Mouse (Mus musculus) embryonic facial prominence, embryonic 15.5 days (tissue): ENCODE results near the gene Gramd2. TPM values are rescaled to one million over a fixed set of nuclear protein-coding genes. Genes with fewer than 3 reads are reported as not detected.
A peak's percentile ranks its signal among the peaks of the same experiment; 100 is the strongest.

ENCODE experiments used
- ATAC-seq: fragments of 200-750 bp; cut with Nextera tagmentation; 2 replicates; pipeline ENCODE4 v1.8.0; 2017; ENCODE audit warnings: low read depth, moderate TSS enrichment; ENCODE audit not compliant: insufficient number of reproducible peaks, low FRiP score, low TSS enrichment
- H3K27ac ChIP-seq: fragments of 300-500 bp; sonication (generic); replicated peaks from 2 replicates; pipeline ENCODE4 v1.5.1; 2015; ENCODE audit warnings: mild to moderate bottlenecking, inconsistent platforms
- H3K27me3 ChIP-seq: fragments of 300-500 bp; sonication (generic); 2 replicates; pipeline ENCODE4 v1.6.1; 2015; ENCODE audit warnings: inconsistent platforms
- H3K36me3 ChIP-seq: fragments of 300-500 bp; sonication (generic); 2 replicates; pipeline ENCODE4 v1.6.1; 2015; ENCODE audit warnings: mild to moderate bottlenecking, inconsistent platforms
- H3K4me1 ChIP-seq: fragments of 300-500 bp; sonication (generic); 2 replicates; pipeline ENCODE4 v1.6.1; 2015; ENCODE audit warnings: inconsistent platforms
- H3K4me2 ChIP-seq: fragments of 300-500 bp; sonication (generic); replicated peaks from 2 replicates; pipeline ENCODE4 v1.6.1; 2015; ENCODE audit warnings: mild to moderate bottlenecking, inconsistent platforms
- H3K4me3 ChIP-seq: fragments of 300-500 bp; sonication (generic); replicated peaks from 2 replicates; pipeline ENCODE4 v1.5.1; 2015; ENCODE audit warnings: mild to moderate bottlenecking, inconsistent platforms
- H3K9ac ChIP-seq: fragments of 300-500 bp; sonication (generic); 2 replicates; pipeline ENCODE4 v1.6.1; 2015; ENCODE audit warnings: inconsistent platforms
- H3K9me3 ChIP-seq: fragments of 300-500 bp; sonication (generic); replicated peaks from 2 replicates; pipeline ENCODE4 v1.6.1; 2016; ENCODE audit warnings: inconsistent platforms
- WGBS: fragments of 180-500 bp; shearing (Covaris S2); methylation state at CpG from one replicate; pipeline ENCODE4 v1.1.7; 2015; 5-methylcytosine and 5-hydroxymethylcytosine counted together
- polyA plus RNA-seq: library from polyadenylated mRNA; unstranded; fragments of >200 nt; fragmentation: Nextera tagmentation; extraction: Ambion mirVana; gene quantifications from 2 replicates; pipeline ENCODE4 v1.2.1, GENCODE M21; 2015

Gene Gramd2
- polyA plus RNA-seq, 1 experiment from 2014 or later: 7.6 TPM

DNA sequence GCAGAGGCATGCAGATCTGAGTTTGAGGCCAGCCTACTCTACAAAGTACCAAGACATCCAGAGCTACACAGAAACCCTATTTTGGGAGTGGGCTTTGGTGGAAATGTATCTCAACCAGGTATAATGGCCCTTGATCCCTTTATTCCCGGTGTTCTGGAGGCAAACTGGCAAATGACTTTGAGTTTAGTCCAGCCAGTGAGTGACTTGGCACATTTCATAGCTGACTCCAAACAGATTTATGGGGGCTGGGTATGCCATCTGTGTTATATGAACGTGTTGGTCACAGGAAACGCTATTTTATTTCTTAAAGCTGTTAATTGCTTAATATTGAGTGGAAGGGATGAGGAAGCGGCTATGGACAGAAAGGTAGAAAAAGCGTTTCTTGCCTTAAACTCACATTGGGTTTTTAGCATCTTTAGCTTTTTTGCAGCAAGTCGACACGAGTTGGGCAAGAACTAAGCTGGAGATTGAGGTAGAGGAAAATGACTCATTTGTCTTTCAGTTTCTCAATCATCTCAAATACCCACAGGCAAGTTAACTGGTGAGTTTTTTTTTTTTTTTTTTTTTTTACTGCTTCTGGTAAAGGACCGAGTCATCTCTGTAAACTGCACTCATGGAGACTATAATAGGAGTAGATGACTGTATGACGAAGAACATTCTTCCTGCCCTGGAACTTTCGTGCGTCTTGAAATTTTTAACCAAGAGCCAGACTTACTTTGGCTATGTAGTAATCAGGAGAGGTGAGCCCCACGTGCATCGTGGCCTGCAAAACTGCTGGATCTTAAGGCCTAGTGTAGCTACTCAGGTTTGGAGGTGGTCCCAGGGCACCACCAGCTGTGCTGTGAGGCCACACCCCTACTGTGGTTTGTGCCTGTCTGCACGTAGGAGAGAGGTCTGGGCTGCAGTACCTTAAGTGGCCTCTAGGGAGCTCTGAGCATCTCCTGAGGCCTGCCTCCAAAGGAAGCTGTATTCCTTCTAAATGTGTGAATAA is 20.6 kb upstream of the Gramd2 start:
- H3K27me3 ChIP-seq: no peaks in the 10 kb centered on the region
- 17% methylated on average over 14 of the region's 14 CpGs for WGBS
- ATAC-seq: 0 out of 2 replicates have a peak, but pooled peaks have one; percentile 16
- H3K4me2 ChIP-seq: peak overlapping the region; percentile 67
- no peak overlapping the region for H3K9ac ChIP-seq
- no peaks in the 10 kb centered on the region for H3K9me3 ChIP-seq
- peak overlapping the region; percentile 88 for H3K27ac ChIP-seq
- peaks cover 26% of the 10 kb centered on the region; the same call in 1 of the 2 replicates for H3K36me3 ChIP-seq
- peaks cover 53% of the 10 kb centered on the region for H3K4me1 ChIP-seq
- H3K4me3 ChIP-seq: peak overlapping the region; percentile 77

- Histone ChIP-seq H3K36me3 (peaks cover 36% of the 10 kb centered on the region; the same call in 1 of the 2 replicates), H3K4me3 (peak overlapping the region; percentile 77), H3K9ac (no peak overlapping the region), H3K27ac (peak overlapping the region; percentile 88; the same call in 1 of the 2 replicates), H3K4me1 (peaks cover 47% of the 10 kb centered on the region), H3K4me2 (peak overlapping the region; percentile 27), H3K9me3 (no peaks in the 10 kb centered on the region), H3K27me3 (no peaks in the 10 kb centered on the region)
- no peak for ATAC-seq
- WGBS: 53% methylated on average over 10 of the region's 10 CpGs
These were observed 19.5 kb upstream of the Gramd2 start for GRCm38 (mm10) chr9:59660421-59660820.

DNA sequence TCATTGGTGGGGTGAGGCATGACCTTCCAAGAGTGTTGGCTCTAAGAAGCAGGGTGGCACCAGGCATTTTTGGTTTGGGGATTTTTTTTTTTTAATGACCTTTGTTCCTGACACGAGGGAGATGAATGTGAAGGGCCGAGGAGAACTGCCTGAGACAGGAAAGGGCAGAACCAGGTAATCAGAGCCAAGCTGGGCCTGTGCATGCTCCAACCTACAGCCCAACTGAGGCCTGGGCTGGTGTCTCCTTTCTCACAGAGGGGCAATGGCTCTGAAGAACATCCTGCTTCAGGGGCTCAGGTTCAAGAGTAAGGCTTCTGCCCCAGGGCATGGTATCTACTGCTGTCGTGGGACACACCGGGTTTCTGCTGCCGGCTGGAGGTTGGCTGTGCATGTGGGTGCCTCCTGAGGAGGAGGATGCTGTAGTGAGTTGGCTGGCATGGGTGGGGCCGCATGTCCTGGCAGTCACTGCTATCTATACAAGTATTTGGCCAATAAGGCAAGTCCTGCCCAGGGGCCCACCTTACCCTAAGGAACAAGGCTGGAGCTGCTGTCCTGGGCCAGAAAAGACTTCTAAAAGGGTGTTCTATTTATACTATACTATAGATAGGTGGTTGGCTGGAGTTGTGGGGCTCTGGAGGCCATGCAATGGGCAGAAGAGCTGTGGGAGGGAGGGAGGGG is 18.5 kb upstream of the Gramd2 start:
- no peak overlapping the region for H3K4me2 ChIP-seq
- no peaks in the 10 kb centered on the region for H3K9me3 ChIP-seq
- ATAC-seq: no peak
- H3K27ac ChIP-seq: no peak overlapping the region
- peaks cover 46% of the 10 kb centered on the region for H3K36me3 ChIP-seq
- H3K9ac ChIP-seq: no peak overlapping the region
- 50% methylated on average over 6 of the region's 6 CpGs for WGBS
- H3K27me3 ChIP-seq: no peaks in the 10 kb centered on the region
- H3K4me1 ChIP-seq: peaks cover 44% of the 10 kb centered on the region
- H3K4me3 ChIP-seq: no peak overlapping the region

- ATAC-seq: no peak
- H3K4me1 ChIP-seq: peaks cover 36% of the 10 kb centered on the region
- H3K36me3 ChIP-seq: peaks cover 64% of the 10 kb centered on the region
- H3K9ac ChIP-seq: no peak overlapping the region
- H3K4me2 ChIP-seq: no peak overlapping the region
- 82% methylated on average over 7 of the region's 7 CpGs for WGBS
- no peaks in the 10 kb centered on the region for H3K9me3 ChIP-seq
- no peak overlapping the region for H3K4me3 ChIP-seq
- no peaks in the 10 kb centered on the region for H3K27me3 ChIP-seq
- H3K27ac ChIP-seq: no peak overlapping the region
These were observed 16.7 kb upstream of the Gramd2 start for GRCm38 (mm10) chr9:59663226-59663625.

- ATAC-seq: no peak
- no peak overlapping the region for H3K27ac ChIP-seq
- no peaks in the 10 kb centered on the region for H3K27me3 ChIP-seq
- H3K4me1 ChIP-seq: peaks cover 28% of the 10 kb centered on the region
- H3K4me3 ChIP-seq: no peak overlapping the region
- peaks cover 71% of the 10 kb centered on the region for H3K36me3 ChIP-seq
- no peak overlapping the region for H3K9ac ChIP-seq
- 67% methylated on average over 3 of the region's 3 CpGs for WGBS
- no peak overlapping the region for H3K4me2 ChIP-seq
- no peaks in the 10 kb centered on the region for H3K9me3 ChIP-seq
These were observed 16.0 kb upstream of the Gramd2 start for GRCm38 (mm10) chr9:59663957-59664356.

- Histone ChIP-seq H3K9ac (no peak overlapping the region), H3K27ac (no peak overlapping the region), H3K4me2 (no peak overlapping the region), H3K9me3 (no peaks in the 10 kb centered on the region), H3K4me3 (no peak overlapping the region), H3K27me3 (no peaks in the 10 kb centered on the region), H3K4me1 (peaks cover 21% of the 10 kb centered on the region), H3K36me3 (peaks cover 77% of the 10 kb centered on the region)
- ATAC-seq: no peak
- 78% methylated on average over 4 of the region's 4 CpGs for WGBS
These were observed 15.2 kb upstream of the Gramd2 start for GRCm38 (mm10) chr9:59664664-59665256.

DNA sequence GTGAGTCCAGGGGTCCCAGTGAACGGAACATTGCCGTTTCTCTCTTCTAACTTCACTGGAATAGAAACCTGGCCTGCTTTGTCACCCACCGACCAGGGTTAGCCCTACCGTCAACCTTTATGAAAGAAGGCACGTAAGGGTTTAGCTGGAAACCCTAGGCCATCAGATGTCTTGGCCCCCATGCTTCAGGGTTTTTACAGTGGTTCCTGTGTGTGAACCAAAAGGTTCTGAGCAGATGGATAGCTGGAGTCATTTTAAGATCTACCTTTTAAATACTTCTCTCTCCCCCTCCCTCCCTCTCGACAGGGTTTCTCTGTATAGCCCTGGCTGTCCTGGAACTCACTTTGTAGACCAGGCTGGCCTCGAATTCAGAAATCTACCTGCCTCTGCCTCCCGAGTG is 13.9 kb upstream of the Gramd2 start:
- Histone ChIP-seq H3K9me3 (no peaks in the 10 kb centered on the region), H3K36me3 (peaks cover 79% of the 10 kb centered on the region), H3K4me2 (no peak overlapping the region), H3K27me3 (no peaks in the 10 kb centered on the region), H3K27ac (no peak overlapping the region), H3K4me1 (peaks cover 9% of the 10 kb centered on the region), H3K4me3 (no peak overlapping the region), H3K9ac (no peak overlapping the region)
- 89% methylated on average over 8 of the region's 8 CpGs for WGBS
- ATAC-seq: no peak

DNA sequence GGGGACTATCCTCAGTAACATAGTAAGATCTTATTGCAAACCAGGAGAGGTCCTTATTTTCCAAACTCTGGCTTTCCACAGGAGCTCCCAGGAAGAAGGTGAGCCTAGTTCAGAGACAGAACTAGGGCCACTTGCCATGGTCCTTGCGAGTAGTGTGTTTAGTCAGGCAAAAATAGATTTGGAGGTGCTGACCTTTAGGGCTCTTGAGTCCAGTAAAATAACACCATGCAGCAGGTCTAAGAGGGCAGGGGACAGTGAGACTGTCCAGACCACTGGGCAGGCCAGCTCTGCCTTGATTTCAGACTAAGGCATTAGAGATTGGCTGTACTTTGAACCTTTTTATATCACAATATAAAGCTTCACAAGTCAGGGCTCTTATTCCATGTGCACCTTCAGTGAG is 13.1 kb upstream of the Gramd2 start:
- no peaks in the 10 kb centered on the region for H3K27me3 ChIP-seq
- no peaks in the 10 kb centered on the region for H3K9me3 ChIP-seq
- WGBS: 79% methylated on average over 1 of the region's 1 CpGs
- peaks cover 82% of the 10 kb centered on the region for H3K36me3 ChIP-seq
- H3K27ac ChIP-seq: no peak overlapping the region
- no peak overlapping the region for H3K9ac ChIP-seq
- ATAC-seq: no peak
- no peak overlapping the region for H3K4me3 ChIP-seq
- peaks cover under 1% of the 10 kb centered on the region for H3K4me1 ChIP-seq
- no peak overlapping the region for H3K4me2 ChIP-seq

DNA sequence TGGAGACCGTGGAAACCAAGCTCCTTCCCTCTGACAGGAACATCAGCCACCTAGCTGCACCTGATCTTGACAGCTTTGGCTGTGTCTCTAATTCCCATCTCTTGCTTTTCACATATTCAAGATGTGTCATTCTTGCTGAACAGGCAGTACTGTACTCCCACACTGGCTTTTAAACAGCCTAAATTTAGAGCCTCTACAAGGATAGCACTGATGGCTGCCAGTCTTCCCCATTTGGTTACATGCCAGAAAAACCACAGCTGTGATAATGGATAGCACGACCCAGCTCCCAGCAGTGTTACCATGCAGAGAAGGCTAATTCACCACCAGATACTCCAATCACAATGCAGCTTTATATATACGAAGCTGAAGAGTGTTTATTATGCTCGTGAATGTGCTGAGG is 12.7 kb upstream of the Gramd2 start:
- H3K9me3 ChIP-seq: no peaks in the 10 kb centered on the region
- 0 out of 2 replicates have a peak, but pooled peaks have one; percentile 51 for ATAC-seq
- H3K4me1 ChIP-seq: no peaks in the 10 kb centered on the region; the same call in 1 of the 2 replicates
- H3K36me3 ChIP-seq: peaks cover 85% of the 10 kb centered on the region
- no peak overlapping the region for H3K4me2 ChIP-seq
- no peak overlapping the region for H3K27ac ChIP-seq
- H3K4me3 ChIP-seq: no peak overlapping the region
- H3K27me3 ChIP-seq: no peaks in the 10 kb centered on the region
- no peak overlapping the region for H3K9ac ChIP-seq
- WGBS: 68% methylated on average over 4 of the region's 4 CpGs

GRCm38 (mm10) chr9:59667904-59668303 is 12.0 kb upstream of the Gramd2 start:
- Histone ChIP-seq H3K36me3 (peaks cover 90% of the 10 kb centered on the region), H3K4me1 (no peaks in the 10 kb centered on the region; the same call in 1 of the 2 replicates), H3K27ac (no peak overlapping the region), H3K9me3 (no peaks in the 10 kb centered on the region), H3K9ac (no peak overlapping the region), H3K27me3 (no peaks in the 10 kb centered on the region), H3K4me2 (no peak overlapping the region), H3K4me3 (no peak overlapping the region)
- 86% methylated on average over 6 of the region's 6 CpGs for WGBS
- ATAC-seq: no peak

DNA sequence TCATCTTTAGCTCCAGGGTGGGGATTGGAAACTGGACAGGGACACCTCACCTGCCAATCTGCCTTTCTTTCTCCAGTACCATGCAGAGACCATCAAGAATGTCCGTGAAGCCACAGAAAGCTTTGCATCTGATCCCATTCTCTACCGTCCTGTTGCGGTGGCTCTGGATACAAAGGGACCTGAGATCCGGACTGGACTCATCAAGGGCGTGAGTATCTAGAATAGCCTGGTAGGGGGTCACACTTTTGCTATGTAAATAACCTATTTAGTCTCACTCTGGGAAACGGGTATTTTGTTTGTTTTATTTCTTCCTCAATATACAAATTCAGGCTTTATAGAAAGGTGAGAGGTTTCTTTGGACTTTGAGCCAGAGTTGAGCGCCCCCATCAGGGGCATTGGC is 11.5 kb upstream of the Gramd2 start:
- H3K4me3 ChIP-seq: no peak overlapping the region
- peaks cover 91% of the 10 kb centered on the region for H3K36me3 ChIP-seq
- 90% methylated on average over 7 of the region's 7 CpGs for WGBS
- H3K4me1 ChIP-seq: no peaks in the 10 kb centered on the region
- no peaks in the 10 kb centered on the region for H3K27me3 ChIP-seq
- no peak for ATAC-seq
- H3K4me2 ChIP-seq: no peak overlapping the region
- H3K27ac ChIP-seq: no peak overlapping the region
- H3K9ac ChIP-seq: no peak overlapping the region
- no peaks in the 10 kb centered on the region for H3K9me3 ChIP-seq
